Mouse (Mus musculus): ENCODE data around the gene Smim20. TPM values are rescaled to one million over a fixed set of nuclear protein-coding genes. Genes with fewer than 3 reads are reported as not detected.

Smim20 gene
- 10 to 100 TPM; 26.6 to 32.1 TPM for total RNA-seq (2023)

DNA sequence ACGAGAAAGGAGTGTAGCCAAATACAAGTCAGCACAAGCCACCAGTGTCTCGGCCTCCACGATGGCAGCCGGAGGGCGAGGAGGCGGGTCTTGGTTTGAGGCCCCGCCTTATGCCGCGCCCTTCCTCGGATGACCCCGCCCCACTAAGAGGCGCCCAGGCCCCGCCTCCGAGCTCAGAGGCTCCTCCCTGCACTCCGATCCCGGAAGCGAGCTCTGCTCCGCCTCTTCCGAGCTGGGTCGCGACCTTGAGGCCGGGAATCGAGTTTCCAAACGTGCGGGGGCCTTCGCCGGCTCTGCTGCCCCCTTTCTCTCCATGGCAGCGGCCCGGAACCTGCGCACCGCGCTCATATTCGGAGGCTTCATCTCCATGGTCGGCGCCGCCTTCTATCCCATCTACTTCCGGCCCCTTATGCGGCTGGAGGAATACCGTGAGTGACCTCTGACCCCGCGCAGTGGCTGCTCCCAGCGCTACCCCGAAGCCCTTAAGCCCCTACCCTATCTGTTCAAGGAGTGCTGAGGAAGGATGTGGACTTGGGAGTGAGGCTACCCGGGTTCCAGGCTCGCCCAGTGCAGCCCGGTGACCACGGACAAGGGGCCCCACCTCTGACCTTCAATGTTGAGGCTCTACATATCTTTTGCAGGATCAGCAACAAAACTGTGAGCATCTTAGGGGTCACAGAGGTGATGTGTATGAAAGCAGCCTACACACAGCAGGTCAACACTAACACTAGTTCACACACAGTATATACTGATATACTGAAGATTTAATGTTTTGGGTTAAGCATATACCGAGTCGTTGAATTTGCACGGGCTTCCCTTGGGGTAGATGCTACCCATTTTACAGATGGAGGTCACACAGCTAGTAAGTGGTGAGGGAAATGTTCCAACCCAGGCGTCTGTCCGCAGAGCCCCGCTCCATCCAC lies at the start of gene Smim20:
TSS of gene Smim20 (plus strand) at position 153 of the 923 bp plus-strand sequence.

Other genes starting within 250 kb of the Smim20 start
- gene Slc34a2, start 229.0 kb upstream of the Smim20 start, total RNA-seq (2023), result not detected
- gene Sel1l3, start 53.2 kb upstream of the Smim20 start, total RNA-seq (2023), result not detected
- 10 to 100 TPM; 46.1 to 53.3 TPM for gene Rbpj, start 199.1 kb downstream of the Smim20 start, total RNA-seq (2023)

Data from neutrophil, adult 59 days (primary cell).